11 mouse cellular contexts compared by ENCODE assay signal in genomic region chr11:72541928-72542327, GRCm38 (mm10).
"Had no signal": no experiment of that assay in that cellular context is flagged by ENCODE, and none has a peak within 500 bp of the region (broad histone marks: within the 10 kb centered on the region; RNA-seq: fewer than 3 reads in every experiment).

No protein-coding gene starts in this region.

- DNase-seq: kidney, postnatal 14 days; kidney, postnatal 4 days; liver; lung, adult 18-20 months; lung, postnatal 10 days; lung, postnatal 36 days; right cerebral cortex, adult 18-20 months; right cerebral cortex, postnatal 25 days; spleen, adult 18-20 months; thymus, adult 18-20 months; thymus, postnatal 36 days had no signal
